Mouse (Mus musculus): ENCODE data around the gene Itpka. TPM values are rescaled to one million over a fixed set of nuclear protein-coding genes. Genes with fewer than 3 reads are reported as not detected.

Itpka gene
- polyA plus RNA-seq, 1 experiment from 2014 or later: 1.0 TPM

GRCm38 (mm10) chr2:119799961-119800550 lies 57.9 kb downstream of the Itpka start:
- peaks cover 58% of the 10 kb centered on the region for H3K4me1 ChIP-seq
- H3K27me3 ChIP-seq: peaks cover 39% of the 10 kb centered on the region
- under 1% methylated on average over 27 of the region's 27 CpGs for whole genome bisulfite sequencing
- peak overlapping the region; percentile 96 for H3K9ac ChIP-seq
- ATAC-seq (ENCODE audit: low FRiP score): no peak; the same call in none of the 2 replicates
- H3K27ac ChIP-seq: peak overlapping the region; percentile 56; the same call in 1 of the 2 replicates
- no peaks in the 10 kb centered on the region for H3K9me3 ChIP-seq
- peak overlapping the region; percentile 98 for H3K4me2 ChIP-seq
- H3K4me3 ChIP-seq (replicated peaks): peak overlapping the region; percentile 89
- no peaks in the 10 kb centered on the region for H3K36me3 ChIP-seq (replicated peaks)

Other genes starting within 250 kb of the Itpka start
- gene Exd1, start 194.7 kb upstream of the Itpka start, polyA plus RNA-seq (2016; fragmentation: Nextera tagmentation; extraction: Ambion mirVana): 0.22 and 0.27 TPM in 2 replicates
- gene Chp1, start 194.6 kb upstream of the Itpka start, polyA plus RNA-seq (2016; fragmentation: Nextera tagmentation; extraction: Ambion mirVana): 60.7 and 61.7 TPM in 2 replicates
- gene Nusap1, start 124.0 kb upstream of the Itpka start, polyA plus RNA-seq (2016; fragmentation: Nextera tagmentation; extraction: Ambion mirVana): 110 and 111 TPM in 2 replicates
- 35.1 and 35.6 TPM in 2 replicates for gene Oip5, start 123.9 kb upstream of the Itpka start, polyA plus RNA-seq (2016; fragmentation: Nextera tagmentation; extraction: Ambion mirVana)
- gene Ndufaf1, start 79.5 kb upstream of the Itpka start, polyA plus RNA-seq (2016; fragmentation: Nextera tagmentation; extraction: Ambion mirVana): 37.4 and 37.6 TPM in 2 replicates
- gene Rtf1, start 67.3 kb upstream of the Itpka start, polyA plus RNA-seq (2016; fragmentation: Nextera tagmentation; extraction: Ambion mirVana): 80.6 and 83.1 TPM in 2 replicates
- 0.12 TPM in 1 of 2 replicates, not detected in the other for gene Ltk, start 18.1 kb downstream of the Itpka start, polyA plus RNA-seq (2016; fragmentation: Nextera tagmentation; extraction: Ambion mirVana)
- gene Rpap1, start 45.2 kb downstream of the Itpka start, polyA plus RNA-seq (2016; fragmentation: Nextera tagmentation; extraction: Ambion mirVana): 32.8 and 33.4 TPM in 2 replicates
- 27.7 and 28.2 TPM in 2 replicates for gene Tyro3, start 55.4 kb downstream of the Itpka start, polyA plus RNA-seq (2016; fragmentation: Nextera tagmentation; extraction: Ambion mirVana)
- 34.7 and 39.5 TPM in 2 replicates for gene Mga, start 154.9 kb downstream of the Itpka start, polyA plus RNA-seq (2016; fragmentation: Nextera tagmentation; extraction: Ambion mirVana)
- gene Mapkbp1, start 230.4 kb downstream of the Itpka start, polyA plus RNA-seq (2016; fragmentation: Nextera tagmentation; extraction: Ambion mirVana): 4.6 and 5.3 TPM in 2 replicates